Mouse (Mus musculus): ENCODE data around the gene Usp20.

DNA sequence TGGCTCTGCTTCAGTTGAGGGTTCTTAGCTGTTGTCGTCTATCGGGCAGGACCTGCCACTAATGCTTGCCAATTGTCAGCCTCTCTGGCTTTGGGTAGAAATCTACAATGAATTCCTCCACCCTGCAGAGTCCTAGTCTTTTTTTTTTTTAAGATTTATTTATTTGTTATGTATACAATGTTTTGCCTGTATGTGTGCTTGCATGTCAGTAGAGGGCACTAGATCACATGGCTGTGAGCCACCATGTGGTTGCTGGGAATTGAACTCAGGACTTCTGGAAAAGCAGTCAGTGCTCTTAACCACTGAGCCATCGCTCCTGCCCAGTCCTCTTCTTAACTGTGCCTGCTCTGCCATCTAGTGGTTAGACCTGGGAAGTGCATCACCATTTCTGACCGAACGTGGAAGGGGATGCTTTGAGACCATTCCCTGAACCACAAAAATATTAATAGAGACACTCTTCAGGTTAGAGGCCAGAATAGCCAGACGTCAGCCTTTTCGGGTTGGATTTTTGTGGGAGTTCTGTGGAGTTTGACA, 48.1 kb upstream of the Usp20 start:
- TF ChIP-seq CTCF (conservative IDR thresholded peaks at IDR 0.05; ENCODE audit: insufficient read depth, insufficient read length, low read depth, low read length) (peak; percentile 89), POLR2A (IDR thresholded peaks at IDR 0.05; ENCODE audit: low read depth, low read length) (no peak)

All from kidney, adult 2 months (tissue).